Mouse (Mus musculus): ENCODE data around the gene Piezo1.

DNA sequence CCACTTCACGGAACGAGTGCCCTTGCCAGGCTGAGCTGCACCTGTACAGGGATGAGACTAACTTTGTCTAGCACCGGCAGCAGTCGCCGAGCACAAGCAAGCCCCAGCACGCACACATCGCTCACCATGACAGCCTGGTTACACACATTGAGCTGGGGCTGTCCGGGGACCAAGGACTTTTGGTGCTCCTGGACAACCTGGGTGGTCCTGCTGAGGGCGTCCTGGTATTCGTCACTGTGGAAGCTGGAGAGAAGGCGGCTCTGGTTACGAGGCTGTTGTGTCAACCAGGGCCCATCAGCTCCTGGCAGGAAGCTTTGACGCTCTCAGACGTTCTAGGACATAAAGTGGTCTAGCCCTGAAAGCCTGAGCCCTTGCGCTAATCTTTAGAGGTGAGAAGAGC, 29.8 kb upstream of the Piezo1 start:
- no peak for TF ChIP-seq USF1 (IDR thresholded peaks at IDR 0.05; ENCODE audit: low read depth)
- TF ChIP-seq MYOD1 (IDR thresholded peaks at IDR 0.05; ENCODE audit: control insufficient read depth, insufficient read length, low read depth) = no peak
- TF ChIP-seq CTCF (IDR thresholded peaks at IDR 0.05; ENCODE audit: control insufficient read depth, insufficient read depth, insufficient read length) = no peak
- TF ChIP-seq MAX (IDR thresholded peaks at IDR 0.05) = no peak
